Mouse (Mus musculus) inflammation-experienced regulatory T-cells (primary cell): Measurements from ENCODE around the gene Ndufaf3. TPM values are rescaled to one million over a fixed set of nuclear protein-coding genes. Genes with fewer than 3 reads are reported as not detected.

Source experiments
- polyA plus RNA-seq, 2 experiments: library from polyadenylated mRNA; unstranded; fragments of 100-300 nt; shearing (Covaris generic); gene quantifications; one replicate each; pipeline ENCODE4 v1.2.1; 2017

Ndufaf3 gene
- polyA plus RNA-seq: 10 to 100 TPM; 64.1 to 70.8 TPM

DNA sequence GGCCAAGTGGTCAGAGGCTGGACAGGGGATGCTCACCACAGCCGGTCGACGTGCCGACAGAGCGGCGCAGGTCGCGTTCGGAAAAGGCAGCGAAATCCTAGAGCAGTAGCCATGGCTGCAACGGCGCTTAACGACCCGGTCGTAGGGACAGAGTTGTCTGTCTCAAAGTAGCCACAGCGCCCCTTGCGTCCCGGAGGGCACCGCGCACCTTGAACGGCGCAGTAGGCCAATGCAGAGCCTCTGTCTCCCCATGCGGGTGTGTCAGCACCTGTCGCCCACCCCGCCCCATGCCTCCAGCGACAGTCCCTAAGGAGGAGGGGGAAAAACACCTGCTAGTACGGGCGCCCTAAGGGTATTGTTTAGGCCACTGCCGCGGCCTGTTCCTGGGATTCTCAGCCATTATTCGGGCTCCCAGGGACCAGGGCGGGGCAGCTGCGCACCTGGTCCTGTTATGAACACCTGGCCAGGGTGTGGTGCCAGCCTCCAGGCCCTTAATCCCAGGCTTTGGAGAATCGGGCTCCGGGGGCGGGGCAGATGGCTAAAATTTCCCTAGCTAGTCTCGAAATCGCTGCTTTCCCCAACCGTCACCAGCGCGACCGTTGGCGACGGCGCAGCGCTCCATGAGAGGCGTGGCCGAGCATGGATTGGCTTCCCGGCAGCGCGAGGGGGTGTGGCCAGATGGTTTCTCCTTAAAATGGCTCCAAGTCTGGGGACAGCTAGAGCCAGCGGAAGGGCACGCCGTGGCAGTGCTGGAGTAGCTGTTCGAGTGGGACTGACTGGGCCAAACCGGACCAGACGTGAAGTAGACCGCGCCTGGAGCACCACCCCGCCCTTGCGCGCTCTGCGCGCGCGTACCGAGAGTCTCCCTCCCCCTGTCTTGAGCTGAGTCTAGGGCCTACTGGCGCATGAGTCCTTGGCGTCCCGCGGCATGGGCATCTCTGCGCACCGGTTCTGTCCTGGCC is at the start of gene Ndufaf3:
TSS of gene Ndufaf3 (minus strand) at position 620 of the 962 bp plus-strand sequence.

DNA sequence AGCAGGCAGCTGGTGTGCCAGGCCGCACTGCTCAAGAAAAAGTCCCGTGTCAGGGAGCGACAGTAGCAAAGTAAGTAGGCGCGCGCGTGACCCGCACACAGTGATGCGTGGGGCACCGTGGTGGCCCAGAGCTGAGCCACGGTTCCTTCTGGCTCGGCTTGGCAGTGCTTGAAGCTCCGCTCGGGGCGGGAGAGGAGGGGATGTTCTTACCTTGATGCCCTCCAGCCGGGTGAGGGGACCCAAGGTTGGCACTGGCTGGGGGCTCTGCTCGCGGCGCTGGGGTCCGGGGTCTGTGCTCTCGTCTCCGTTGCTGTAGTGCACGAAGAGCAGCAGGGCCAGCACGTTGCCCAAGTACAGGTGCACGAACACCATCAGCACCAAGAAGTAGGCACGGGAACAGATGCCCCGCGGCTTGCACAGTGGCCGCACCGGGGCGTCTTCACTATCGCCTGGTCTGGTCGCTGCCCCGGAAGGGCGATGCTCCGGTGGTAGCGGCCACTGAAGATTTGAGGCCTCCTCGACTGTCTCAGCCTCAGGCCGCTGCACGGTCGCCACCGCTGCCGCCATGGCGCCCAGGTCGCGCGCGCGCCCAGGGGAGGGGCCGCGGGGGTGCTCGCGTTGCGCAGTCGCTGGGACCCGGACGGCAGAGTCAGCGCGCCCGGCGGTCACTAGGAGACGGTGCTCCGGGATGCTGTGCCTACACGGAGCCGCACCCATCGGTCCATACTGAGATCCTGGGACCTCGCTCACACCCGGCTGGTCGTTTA is 29.9 kb upstream of the Ndufaf3 start, which contains the start of gene P4htm:
TSS of gene P4htm (minus strand) at position 670 of the 767 bp plus-strand sequence.

DNA sequence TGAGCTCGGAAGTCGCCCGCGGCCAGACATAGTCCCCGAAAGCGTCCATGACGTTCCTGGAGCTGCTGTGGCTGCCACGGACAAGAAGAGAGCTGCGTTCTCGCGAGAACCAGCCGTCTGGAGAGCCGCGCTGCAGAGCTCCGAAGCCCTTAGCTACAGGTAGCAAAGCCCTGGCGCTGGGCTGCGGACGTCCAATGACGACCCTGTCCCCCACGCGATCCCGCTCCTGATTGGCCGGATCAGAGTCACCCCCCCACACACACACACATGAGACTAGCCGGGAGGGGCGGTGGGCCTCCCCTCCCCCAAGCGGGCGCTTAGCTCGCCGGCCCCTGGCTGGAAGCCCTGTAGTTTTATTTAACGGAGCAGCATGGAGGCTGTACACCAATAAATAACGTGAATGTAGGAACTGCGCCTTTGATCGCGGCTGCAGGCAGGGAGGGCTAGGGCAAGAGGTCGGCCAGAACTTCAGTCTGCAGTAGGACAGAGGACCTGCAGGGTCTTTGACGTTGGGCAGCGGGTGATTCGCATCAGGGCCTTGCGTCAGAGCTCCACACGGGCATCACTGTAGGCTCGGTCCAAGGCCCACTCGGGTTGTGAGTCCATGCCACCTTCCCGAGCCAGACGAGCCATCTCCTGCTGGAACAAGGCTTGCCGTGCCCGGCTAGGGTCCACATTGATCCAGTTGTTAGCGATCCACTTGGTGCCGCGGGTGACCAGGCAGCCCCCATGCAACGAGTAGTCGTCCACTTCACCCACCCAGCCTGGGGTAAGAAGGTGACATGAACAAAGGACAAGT is 11.5 kb upstream of the Ndufaf3 start, which contains the start of gene Wdr6:
TSS of gene Wdr6 (minus strand) at position 195 of the 799 bp plus-strand sequence.

DNA sequence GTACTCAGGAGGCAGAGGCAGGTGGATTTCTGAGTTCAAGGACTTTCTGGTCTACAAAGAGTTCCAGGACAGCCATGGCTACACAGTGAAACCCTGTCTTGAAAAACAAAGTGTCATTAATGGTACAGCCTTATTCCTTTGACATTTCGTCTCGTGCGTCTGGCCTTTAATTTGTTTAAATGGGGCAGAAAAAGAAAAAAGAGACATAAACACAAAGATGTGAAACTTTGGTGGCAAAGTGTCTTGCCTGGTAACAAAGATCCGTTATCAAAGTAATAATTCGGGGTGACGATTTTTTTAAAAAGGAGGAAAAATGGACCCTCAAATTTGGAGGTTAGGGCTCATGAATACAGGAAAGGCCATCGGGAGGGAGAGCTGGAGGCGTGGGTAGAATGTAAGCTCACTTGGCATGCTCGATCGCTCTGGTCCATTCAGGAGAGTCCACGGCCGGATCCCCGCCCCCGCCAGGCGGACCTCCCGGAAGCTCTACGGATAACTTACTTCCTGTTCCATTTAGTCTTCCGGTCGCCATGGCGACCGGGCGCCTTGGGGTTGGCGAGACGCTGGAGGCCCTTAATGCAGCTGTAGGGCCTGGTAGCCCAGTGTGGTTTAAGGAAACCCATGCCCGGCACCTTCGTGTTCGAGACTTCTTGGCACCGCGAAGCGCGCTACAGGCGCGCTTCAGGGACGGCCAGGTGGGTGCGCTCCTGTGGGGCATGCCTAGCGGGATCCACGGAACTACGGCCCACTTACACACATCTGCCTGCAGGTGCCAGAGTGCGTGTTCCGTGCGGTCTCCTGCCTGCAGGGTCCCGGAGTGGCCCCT is 2.4 kb upstream of the Ndufaf3 start, which contains the start of gene Dalrd3:
TSS of gene Dalrd3 (plus strand) at position 506 of the 826 bp plus-strand sequence.

DNA sequence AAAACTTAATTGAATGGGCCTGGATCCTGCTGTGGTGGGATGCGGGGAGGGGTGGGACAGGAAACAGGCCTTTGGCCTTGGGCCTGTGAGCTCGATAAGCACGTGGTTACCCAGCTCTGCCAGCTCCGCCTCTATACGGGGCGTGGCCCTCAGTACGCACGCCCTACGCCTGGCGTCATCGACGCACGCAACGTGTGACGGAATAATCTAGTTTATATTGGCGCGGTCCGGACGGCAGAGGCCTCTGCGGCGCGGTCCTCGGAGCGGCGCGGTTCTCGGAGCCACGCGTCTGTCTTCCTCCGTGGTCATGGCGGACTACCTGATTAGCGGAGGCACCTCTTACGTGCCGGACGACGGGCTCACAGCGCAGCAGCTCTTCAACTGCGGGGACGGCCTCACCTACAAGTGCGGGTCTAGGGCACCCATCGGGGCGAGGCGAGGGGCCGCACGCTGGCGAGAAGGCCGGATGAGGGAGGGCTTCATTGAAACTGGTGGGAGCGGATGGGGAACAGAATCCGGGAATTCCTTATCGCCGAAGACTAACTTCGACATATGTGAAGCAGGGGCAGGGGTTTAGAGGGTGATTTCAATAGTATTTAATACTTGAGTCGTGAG is 6.9 kb downstream of the Ndufaf3 start, which contains the start of gene Impdh2:
TSS of gene Impdh2 (plus strand) at position 60 of the 615 bp plus-strand sequence.

DNA sequence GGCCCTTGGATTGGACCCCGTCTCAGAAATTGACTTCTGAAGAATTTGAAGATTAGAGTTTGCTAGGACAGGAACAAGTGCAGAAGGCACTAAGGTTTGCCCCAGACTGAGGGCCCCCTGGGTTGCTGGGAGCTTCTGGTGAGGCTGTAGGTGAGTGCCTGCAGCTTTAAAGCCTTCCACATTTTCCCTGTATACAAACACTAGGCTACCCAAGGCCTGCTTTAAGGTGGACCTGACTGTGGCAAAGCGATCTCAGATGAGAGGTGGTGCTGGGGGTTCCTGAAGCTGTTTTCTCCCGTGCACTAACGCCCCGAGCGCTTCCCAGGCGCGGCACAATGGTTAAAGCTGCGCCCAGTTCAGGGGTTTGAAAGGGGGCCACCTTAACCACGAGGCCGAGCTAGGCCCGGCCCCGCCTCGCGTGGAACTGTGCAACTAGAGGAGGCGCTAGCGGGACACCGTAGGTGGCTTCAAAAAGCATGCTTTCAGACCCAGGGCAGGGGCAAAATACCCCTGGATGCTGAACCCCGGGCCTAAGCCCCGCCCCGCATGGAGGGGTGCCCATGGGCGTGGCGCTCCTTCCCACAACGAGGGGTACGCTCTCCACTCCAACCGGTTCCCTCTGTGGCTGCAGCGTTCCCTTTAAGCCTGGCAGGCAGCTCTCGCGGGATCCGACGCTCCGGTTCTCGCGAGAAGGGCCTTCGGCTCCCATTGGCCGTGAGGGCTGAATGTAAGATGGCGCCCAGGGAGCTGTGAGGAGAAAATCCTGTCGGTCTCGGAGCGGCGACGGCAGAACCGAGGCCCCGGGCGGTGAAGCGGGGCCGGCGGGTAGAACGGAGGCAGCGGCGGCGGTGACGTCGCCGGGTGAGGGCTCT is 50.6 kb downstream of the Ndufaf3 start, which contains the start of gene Qrich1:
TSS of gene Qrich1 (plus strand) at position 427 of the 872 bp plus-strand sequence.

Other genes with a start within 250 kb of the Ndufaf3 start
- 100 to 1,000 TPM; 526 to 558 TPM for gene Gpx1, start 228.5 kb downstream of the Ndufaf3 start, polyA plus RNA-seq
- 100 to 1,000 TPM; 146 to 173 TPM for gene Usp4, start 219.6 kb downstream of the Ndufaf3 start, polyA plus RNA-seq
- 1 to 10 TPM; 2.6 to 3.9 TPM for gene 1700102P08Rik, start 174.6 kb downstream of the Ndufaf3 start, polyA plus RNA-seq
- 1 to 10 TPM in 1 of 2 experiments, not detected in 1; 1.8 TPM for gene Ccdc36, start 138.9 kb downstream of the Ndufaf3 start, polyA plus RNA-seq
- gene BC048562, start 131.0 kb downstream of the Ndufaf3 start, polyA plus RNA-seq: not detected
- gene Ccdc71, start 106.9 kb downstream of the Ndufaf3 start, polyA plus RNA-seq: 10 to 100 TPM; 41.9 to 48.2 TPM
- 1 to 10 TPM; 8.2 to 8.3 TPM for gene Klhdc8b, start 105.9 kb downstream of the Ndufaf3 start, polyA plus RNA-seq
- 1 to 10 TPM in 1 of 2 experiments, under 1 TPM in 1; 0.57 to 4.7 TPM for gene Lamb2, start 87.7 kb downstream of the Ndufaf3 start, polyA plus RNA-seq
- gene Usp19, start 76.8 kb downstream of the Ndufaf3 start, polyA plus RNA-seq: 100 to 1,000 TPM; 116 to 142 TPM
- gene Qars, start 59.7 kb downstream of the Ndufaf3 start, polyA plus RNA-seq: 100 to 1,000 TPM in 1 of 2 experiments, 10 to 100 TPM in 1; 78.1 to 104 TPM
- gene Qrich1, start 50.6 kb downstream of the Ndufaf3 start, polyA plus RNA-seq: 100 to 1,000 TPM; 143 to 144 TPM
- gene Impdh2, start 7.1 kb downstream of the Ndufaf3 start, polyA plus RNA-seq: 10 to 100 TPM; 65.6 to 70.4 TPM
- gene Dalrd3, start 2.5 kb upstream of the Ndufaf3 start, polyA plus RNA-seq: 100 to 1,000 TPM; 102 to 133 TPM
- gene Wdr6, start 11.3 kb upstream of the Ndufaf3 start, polyA plus RNA-seq: 10 to 100 TPM; 56.5 to 71.2 TPM
- 10 to 100 TPM; 10.1 to 18.2 TPM for gene P4htm, start 30.2 kb upstream of the Ndufaf3 start, polyA plus RNA-seq
- 10 to 100 TPM; 73.3 to 80.5 TPM for gene Arih2, start 82.0 kb upstream of the Ndufaf3 start, polyA plus RNA-seq
- 10 to 100 TPM; 40.7 to 49.3 TPM for gene Slc25a20, start 94.7 kb upstream of the Ndufaf3 start, polyA plus RNA-seq
- gene Prkar2a, start 121.9 kb upstream of the Ndufaf3 start, polyA plus RNA-seq: 10 to 100 TPM; 11.9 to 32.9 TPM
- 10 to 100 TPM; 13.1 to 13.8 TPM for gene Ip6k2, start 216.4 kb upstream of the Ndufaf3 start, polyA plus RNA-seq
- gene Nckipsd, start 240.9 kb upstream of the Ndufaf3 start, polyA plus RNA-seq: 10 to 100 TPM; 15.6 to 21.2 TPM